Mouse (Mus musculus) kidney, adult 2 months (tissue): ENCODE results near the gene Eif2ak3. TPM values are rescaled to one million over a fixed set of nuclear protein-coding genes. Genes with fewer than 3 reads are reported as not detected.

ENCODE experiments used
- DNase-seq: peaks from one replicate; pipeline ENCODE4 v3.0.0; 2021
- H3K27ac ChIP-seq: fragments of 200-500 bp; 2 replicates; pipeline ENCODE4 v1.5.1; 2012; ENCODE audit warnings: low read depth, low read length, control low read depth, inconsistent platforms; ENCODE audit not compliant: insufficient read depth
- H3K27me3 ChIP-seq: fragments of 200-500 bp; replicated peaks from 2 replicates; pipeline ENCODE4 v1.6.1; 2012; ENCODE audit warnings: mild to moderate bottlenecking, moderate library complexity, low read length, inconsistent platforms; ENCODE audit not compliant: control insufficient read depth, insufficient read depth
- H3K36me3 ChIP-seq: fragments of 200-500 bp; 2 replicates; pipeline ENCODE4 v1.6.1; 2012; ENCODE audit warnings: mild to moderate bottlenecking, moderate library complexity, low read length, inconsistent platforms; ENCODE audit not compliant: control insufficient read depth, insufficient read depth
- H3K4me1 ChIP-seq: fragments of 200-500 bp; 2 replicates; pipeline ENCODE4 v1.6.1; 2011; ENCODE audit warnings: low read length; ENCODE audit not compliant: control insufficient read depth, insufficient read depth
- H3K4me3 ChIP-seq: fragments of 200-500 bp; 2 replicates; pipeline ENCODE4 v1.5.1; 2011; ENCODE audit warnings: mild to moderate bottlenecking, low read depth, low read length, control low read depth; ENCODE audit not compliant: insufficient read depth
- CTCF ChIP-seq: fragments of 200-500 bp; conservative IDR thresholded peaks from 2 replicates; pipeline ENCODE4 v1.5.1; 2011; ENCODE audit warnings: low read depth, mild to moderate bottlenecking, control low read depth, low read length, moderate library complexity, mixed read lengths; ENCODE audit not compliant: insufficient read depth, insufficient read length
- POLR2A ChIP-seq: fragments of 200-500 bp; IDR thresholded peaks from one replicate; pipeline ENCODE4 v1.6.1; 2011; ENCODE audit warnings: low read depth, low read length, control low read depth
- WGBS: fragments of 180-500 bp; shearing (Covaris S2); methylation state at CpG from one replicate; pipeline ENCODE4 v1.1.7; 2018; 5-methylcytosine and 5-hydroxymethylcytosine counted together
- polyA plus RNA-seq: library from polyadenylated mRNA; depleted of rRNA; stranded (reverse); fragments of >200 nt; gene quantifications from 2 replicates; pipeline ENCODE4 v1.2.3, GENCODE M21; 2012; rRNA removed

Gene Eif2ak3
- polyA plus RNA-seq, result 14.4 TPM in 2 replicates

GRCm38 (mm10) chr6:70844002-70844804, at the start of gene Eif2ak3:
TSS of gene Eif2ak3 (plus strand) at chr6:70844515.
- Histone ChIP-seq H3K27ac (peak within 1 kb of the TSS; percentile 93), H3K36me3 (no peaks in the 10 kb centered on the region), H3K4me3 (peak within 1 kb of the TSS; percentile 66), H3K4me1 (peaks cover 23% of the 10 kb centered on the region), H3K27me3 (no peaks in the 10 kb centered on the region)
- TF ChIP-seq CTCF, result no peak
- TF ChIP-seq POLR2A, result peak; percentile 95
- WGBS, result under 1% methylated on average over 63 of the region's 63 CpGs
- DNase-seq, result peak; percentile 100

- no peak overlapping the region for H3K27ac ChIP-seq
- no peak overlapping the region for H3K4me3 ChIP-seq
- no peaks in the 10 kb centered on the region for H3K36me3 ChIP-seq
- H3K4me1 ChIP-seq, result no peaks in the 10 kb centered on the region; the same call in 1 of the 2 replicates
- DNase-seq, result no peak
- TF ChIP-seq CTCF (no peak), POLR2A (no peak)
- no peaks in the 10 kb centered on the region for H3K27me3 ChIP-seq
- 62% methylated on average over 6 of the region's 6 CpGs for WGBS
Observed at GRCm38 (mm10) chr6:70796940-70797339, 47.4 kb upstream of the Eif2ak3 start.

- Histone ChIP-seq H3K36me3 (no peaks in the 10 kb centered on the region), H3K27ac (no peak overlapping the region), H3K4me1 (no peaks in the 10 kb centered on the region; the same call in 1 of the 2 replicates), H3K4me3 (no peak overlapping the region), H3K27me3 (no peaks in the 10 kb centered on the region)
- WGBS, result 23% methylated on average over 9 of the region's 9 CpGs
- TF ChIP-seq POLR2A, result no peak
- peak; percentile 93 for TF ChIP-seq CTCF
- DNase-seq, result peak; percentile 77
Observed at GRCm38 (mm10) chr6:70797581-70798251, 46.6 kb upstream of the Eif2ak3 start.

- no peaks in the 10 kb centered on the region for H3K36me3 ChIP-seq
- peak; percentile 65 for DNase-seq
- peaks cover 8% of the 10 kb centered on the region; the same call in 1 of the 2 replicates for H3K4me1 ChIP-seq
- H3K27ac ChIP-seq, result no peak overlapping the region
- H3K4me3 ChIP-seq, result no peak overlapping the region
- TF ChIP-seq CTCF, result peak; percentile 44
- no peak for TF ChIP-seq POLR2A
- no peaks in the 10 kb centered on the region for H3K27me3 ChIP-seq
- WGBS, result 32% methylated on average over 3 of the region's 3 CpGs
Observed at GRCm38 (mm10) chr6:70804632-70805031, 39.7 kb upstream of the Eif2ak3 start.

GRCm38 (mm10) chr6:70805267-70805666, 39.0 kb upstream of the Eif2ak3 start:
- 12% methylated on average over 7 of the region's 7 CpGs for WGBS
- DNase-seq, result peak; percentile 78

GRCm38 (mm10) chr6:70805820-70806513, 38.3 kb upstream of the Eif2ak3 start:
- TF ChIP-seq POLR2A (no peak), CTCF (peak; percentile 33; the same call in 1 of the 2 replicates)
- peak; percentile 85 for DNase-seq
- Histone ChIP-seq H3K4me1 (peaks cover 8% of the 10 kb centered on the region; the same call in 1 of the 2 replicates), H3K36me3 (no peaks in the 10 kb centered on the region), H3K27ac (peak overlapping the region; percentile 70; the same call in 1 of the 2 replicates), H3K27me3 (no peaks in the 10 kb centered on the region), H3K4me3 (peak overlapping the region; percentile 30; the same call in 1 of the 2 replicates)
- 13% methylated on average over 13 of the region's 13 CpGs for WGBS

More at GRCm38 (mm10) chr6:70805267-70805666, 39.0 kb upstream of the Eif2ak3 start:
- Histone ChIP-seq H3K27ac (no peak overlapping the region), H3K36me3 (no peaks in the 10 kb centered on the region), H3K4me1 (peaks cover 8% of the 10 kb centered on the region; the same call in 1 of the 2 replicates), H3K4me3 (no peak overlapping the region), H3K27me3 (no peaks in the 10 kb centered on the region)
- TF ChIP-seq POLR2A (no peak), CTCF (peak; percentile 66)
